Mouse (Mus musculus) cortical plate, adult 2 months (tissue): ENCODE measurements around the gene Prss36.

Source experiments
- CTCF ChIP-seq: fragments of 200-500 bp; IDR thresholded peaks from 2 replicates; pipeline ENCODE4 v1.5.1; 2011; ENCODE audit warnings: mild to moderate bottlenecking, control low read depth, low read length; ENCODE audit not compliant: insufficient read depth; ENCODE audit errors: extremely low read depth
- POLR2A ChIP-seq: fragments of 200-500 bp; IDR thresholded peaks from 2 replicates; pipeline ENCODE4 v1.6.1; 2011; ENCODE audit warnings: mild to moderate bottlenecking, low read length, control low read depth; ENCODE audit not compliant: insufficient read depth; ENCODE audit errors: extremely low read depth

DNA sequence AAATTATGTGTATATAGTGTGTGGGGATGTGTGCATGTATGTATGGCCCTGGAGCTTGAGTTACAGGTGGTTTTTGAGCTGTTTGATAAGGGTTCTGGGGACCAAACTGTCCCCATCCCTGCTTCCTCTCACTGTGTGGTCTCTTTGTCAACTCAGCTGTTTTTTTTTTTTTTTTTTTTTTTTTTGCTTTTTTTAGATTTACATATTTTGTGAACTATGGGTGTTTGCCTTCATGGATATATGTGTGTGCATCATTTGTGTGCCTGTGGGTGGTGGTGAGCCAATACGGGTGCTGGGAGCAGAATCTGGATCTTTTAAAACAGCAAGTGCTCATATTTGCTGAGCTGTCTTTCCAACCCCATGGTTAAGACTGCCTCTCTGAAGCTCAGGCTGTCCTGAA, 42.4 kb upstream of the Prss36 start:
- TF ChIP-seq CTCF (no peak), POLR2A (no peak)
